Mouse (Mus musculus) common myeloid progenitor, adult 5-6 weeks (primary cell): Measurements from ENCODE around the gene Ogfrl1. TPM values are rescaled to one million over a fixed set of nuclear protein-coding genes. Genes with fewer than 3 reads are reported as not detected.
"Not testable (repeated sequence)": the region's sequence is repeated elsewhere in the genome, so short reads cannot be mapped to it uniquely, and the experiment has no call there.

Source experiments
- ATAC-seq: replicated peaks from 2 replicates; pipeline ENCODE4 v1.8.0; 2016; ENCODE audit warnings: low read depth, mild to moderate bottlenecking, moderate TSS enrichment, inconsistent platforms; ENCODE audit not compliant: poor library complexity, severe bottlenecking
- total RNA-seq: library from RNA; stranded (forward); fragments of 200-1000, 187-1606 nt; gene quantifications from 2 replicates; pipeline ENCODE4 v1.2.3, GENCODE M21; 2017

Gene Ogfrl1
- 55.1 and 61.4 TPM in 2 replicates for total RNA-seq

DNA sequence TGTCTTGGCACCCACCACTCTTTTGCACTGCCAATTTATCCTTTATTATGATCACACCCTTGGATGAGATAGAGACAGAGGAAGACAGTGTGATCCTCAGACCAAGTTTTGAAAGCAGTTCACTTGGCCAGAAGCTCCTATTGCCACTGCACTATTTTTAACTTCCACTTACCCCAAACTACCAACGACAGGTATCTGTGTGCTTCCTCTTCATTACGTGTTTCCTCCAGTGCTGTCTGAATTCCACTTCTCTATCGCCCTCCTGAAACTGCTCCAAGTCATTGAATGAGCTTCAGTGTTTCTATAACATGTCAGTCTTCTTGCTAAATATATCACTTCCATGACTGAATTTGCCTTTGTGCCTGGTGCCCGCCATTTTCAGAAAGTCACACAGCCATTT is at the start of gene Ogfrl1:
Ogfrl1 (minus strand) TSS at position 150 of the 400 bp plus-strand sequence.
- peak; percentile 53 for ATAC-seq

DNA sequence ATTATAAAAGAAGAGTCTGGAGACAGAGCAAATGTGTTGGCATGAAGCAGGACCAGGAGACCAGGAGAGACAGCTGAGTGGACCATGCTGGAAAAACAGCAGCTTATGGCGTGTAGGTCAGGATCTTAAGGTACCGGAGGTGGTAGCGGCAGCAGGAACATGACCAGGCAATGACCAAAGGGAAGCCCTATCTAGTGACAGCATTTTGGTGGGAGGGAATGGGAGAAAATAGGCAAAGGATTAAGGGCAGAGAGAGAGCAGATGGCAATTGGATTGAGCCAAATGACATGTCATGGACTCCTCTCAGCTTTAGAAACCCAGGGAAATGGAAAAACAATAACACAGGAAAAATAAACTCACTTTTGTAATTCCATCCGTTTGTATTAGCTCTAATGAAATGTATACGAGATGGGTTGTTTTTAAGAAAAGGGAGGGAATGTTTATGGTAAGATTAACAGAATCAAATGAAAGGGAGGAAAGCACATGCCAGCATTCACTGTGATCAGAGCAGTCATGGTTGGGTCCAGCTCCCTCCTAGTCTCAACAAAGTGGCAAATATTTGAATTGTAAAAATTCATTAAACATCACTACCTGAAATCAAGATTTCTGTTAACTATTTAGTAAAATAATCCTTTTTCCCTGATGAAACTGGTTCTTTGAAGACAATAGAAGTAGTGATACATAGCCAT is 48.3 kb upstream of the Ogfrl1 start:
- no peak for ATAC-seq

DNA sequence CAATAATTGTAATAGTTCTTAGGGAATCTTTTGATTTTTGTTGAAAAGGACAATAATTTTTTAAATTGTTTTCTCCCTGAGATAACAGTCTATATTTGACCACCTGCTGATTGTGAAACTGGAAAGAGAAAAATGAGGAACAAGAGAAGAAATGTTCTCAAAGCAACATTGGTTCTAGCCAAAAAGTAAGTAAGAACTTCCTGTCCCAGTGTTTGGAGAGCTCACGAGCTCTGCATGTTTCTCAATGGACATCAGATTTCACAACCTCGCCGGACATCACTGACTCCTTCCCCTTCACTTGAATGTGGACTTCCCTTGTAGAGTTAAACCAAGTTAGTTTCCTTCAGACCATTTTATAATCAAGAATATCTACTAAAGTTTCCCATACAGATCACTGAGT is 36.0 kb upstream of the Ogfrl1 start:
- peak; percentile 99 for ATAC-seq

DNA sequence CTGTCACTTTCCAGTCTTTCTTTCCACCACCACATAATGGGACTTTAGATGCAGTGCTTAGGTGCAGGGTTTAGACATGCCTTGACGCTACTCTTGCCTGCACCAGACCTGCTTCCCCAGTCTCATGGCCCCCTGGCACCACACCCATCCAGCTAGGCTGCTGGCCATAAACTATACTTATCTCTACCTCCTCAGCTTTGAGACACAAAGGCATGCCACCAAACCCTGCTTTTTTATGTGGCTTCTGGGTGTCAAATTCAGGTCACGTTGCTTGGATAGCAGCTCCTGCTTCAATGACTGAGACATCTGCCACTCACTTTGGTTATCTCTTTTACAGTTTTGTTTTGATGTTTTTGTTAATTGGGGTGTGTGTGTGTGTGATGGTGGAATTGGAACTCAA is 28.9 kb upstream of the Ogfrl1 start:
- peak; percentile 71 for ATAC-seq

DNA sequence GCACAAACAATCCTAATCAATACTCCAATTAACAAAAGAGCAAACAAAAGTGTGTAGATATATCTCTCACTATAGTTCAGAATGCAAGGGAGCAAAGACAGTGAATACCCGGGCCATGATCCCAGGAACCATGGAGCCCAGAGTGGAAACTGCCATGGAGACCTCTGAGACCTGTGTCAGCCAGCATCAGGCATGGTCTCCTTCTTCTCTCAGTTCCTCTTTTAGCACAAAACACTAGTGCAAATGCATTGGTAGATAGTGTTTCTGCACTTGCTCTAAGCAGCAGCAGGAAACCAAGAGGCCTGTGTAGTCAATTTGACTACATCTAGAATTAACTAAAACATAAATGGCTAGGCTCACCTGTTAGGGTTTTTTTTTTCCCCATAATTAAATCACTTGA is 21.4 kb upstream of the Ogfrl1 start:
- ATAC-seq: peak; percentile 96

DNA sequence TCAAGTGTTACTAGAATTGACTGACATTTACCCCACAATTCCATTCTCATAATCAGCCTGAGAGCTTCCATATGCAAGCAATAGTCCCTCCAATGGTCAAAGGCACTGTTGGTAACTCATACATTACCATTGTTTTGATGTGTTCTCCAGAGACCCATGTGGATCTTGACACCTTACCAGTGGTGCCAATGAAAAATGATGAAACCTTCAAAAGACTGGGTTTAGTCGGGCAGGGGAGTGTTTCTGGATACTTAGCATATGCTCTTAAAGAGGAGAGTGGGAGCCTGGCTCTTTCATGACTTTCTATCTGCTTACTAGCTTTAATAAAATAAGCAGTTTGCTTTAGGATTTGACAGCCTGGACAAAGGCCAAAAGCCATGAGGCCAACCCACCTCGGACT is 20.5 kb upstream of the Ogfrl1 start:
- peak; percentile 2; the same call in 1 of the 2 replicates for ATAC-seq

DNA sequence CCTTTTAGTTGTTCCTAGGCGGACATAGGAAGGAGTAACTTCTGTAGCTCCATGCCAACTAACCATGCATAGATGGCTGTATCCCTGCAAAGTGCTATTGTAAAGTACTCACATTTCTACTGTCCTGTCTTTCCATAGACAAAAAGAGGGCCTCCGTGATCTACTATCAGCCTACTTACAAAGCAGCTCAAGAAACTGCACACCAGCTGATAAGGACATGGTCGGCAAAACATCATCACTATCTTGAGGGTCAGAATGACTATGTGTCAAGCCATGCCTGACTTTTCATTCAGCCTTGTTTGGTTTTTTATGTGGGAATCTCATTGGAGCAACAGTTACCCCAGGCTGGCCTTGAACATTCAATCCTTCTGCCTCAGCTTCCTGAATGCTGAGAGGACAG is 20.0 kb upstream of the Ogfrl1 start:
- peak; percentile 37 for ATAC-seq

DNA sequence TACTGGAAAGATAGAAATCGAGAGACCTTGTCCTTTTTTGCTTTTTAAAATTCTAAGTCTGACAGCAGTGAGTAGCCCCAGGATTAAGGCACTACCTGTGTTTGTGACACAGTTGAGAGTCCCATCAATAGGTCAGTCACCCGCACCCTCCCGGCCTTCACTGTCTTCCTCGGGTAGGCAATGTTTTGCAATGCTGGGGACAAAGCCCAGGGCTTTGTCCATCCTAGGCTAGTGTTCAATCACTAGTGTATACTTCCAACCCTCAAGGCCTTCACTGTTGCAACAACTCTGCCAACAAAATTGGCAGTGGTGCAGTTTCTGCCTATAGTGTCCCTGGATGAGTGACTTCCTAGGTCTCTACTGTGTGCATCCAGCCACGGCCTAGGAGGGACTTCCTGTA is 14.0 kb upstream of the Ogfrl1 start:
- ATAC-seq: no peak

DNA sequence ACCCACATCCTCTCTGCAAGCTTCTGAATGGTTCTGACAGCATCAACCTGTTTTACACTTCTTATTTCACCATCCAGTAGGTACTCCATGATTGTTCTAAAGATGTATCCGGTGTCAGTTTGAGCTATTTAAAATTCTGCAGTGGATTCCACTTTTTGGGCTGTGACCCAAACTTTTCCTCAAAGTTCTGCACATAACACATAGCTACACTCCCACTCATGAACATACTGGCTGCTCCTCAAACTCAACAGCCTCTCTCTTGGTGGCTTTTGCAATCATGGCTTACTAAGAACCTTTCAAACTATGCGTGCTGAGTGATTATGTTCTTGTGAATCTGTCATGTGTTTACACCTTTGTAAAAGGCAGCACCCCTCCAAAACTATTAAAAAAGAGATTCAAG is 12.4 kb upstream of the Ogfrl1 start:
- no peak for ATAC-seq

DNA sequence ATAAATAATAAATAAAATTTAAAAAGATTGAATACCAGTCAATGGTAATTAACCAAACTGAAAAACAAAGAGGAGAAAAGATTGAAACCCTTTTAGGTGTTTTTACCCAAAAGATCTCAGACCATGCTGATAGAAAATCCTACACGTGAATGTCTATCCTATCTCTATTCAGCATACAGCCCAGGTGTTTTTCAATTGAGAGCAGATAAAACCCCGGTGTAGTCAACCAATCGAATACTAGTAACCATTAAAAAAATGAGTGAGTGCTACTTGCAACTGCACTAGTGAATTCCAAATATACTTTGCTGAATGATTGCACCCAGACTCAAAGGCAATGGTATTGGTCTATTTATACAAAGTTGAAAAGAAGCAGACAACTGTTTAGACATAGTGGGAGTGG is 4.8 kb upstream of the Ogfrl1 start:
- no peak for ATAC-seq

DNA sequence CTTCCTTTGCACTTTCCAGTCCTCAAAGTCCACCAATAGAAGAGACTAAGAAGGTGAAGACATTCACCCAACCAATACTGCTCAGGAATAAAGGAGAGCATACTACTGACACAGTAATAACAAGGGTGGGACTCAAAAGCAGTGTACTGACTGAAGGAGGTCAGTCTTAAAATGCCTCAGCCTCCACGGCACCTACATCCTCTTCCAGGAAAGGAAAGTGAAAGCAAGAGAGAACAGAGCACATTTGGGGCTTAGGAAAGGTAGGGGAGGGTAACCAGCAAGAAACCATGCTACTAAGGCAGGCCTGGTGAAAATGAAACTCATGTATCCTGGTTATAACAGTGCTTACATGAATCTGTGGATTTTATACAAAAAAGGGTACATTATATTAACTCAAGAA is 2.0 kb upstream of the Ogfrl1 start:
- peak; percentile 95 for ATAC-seq

DNA sequence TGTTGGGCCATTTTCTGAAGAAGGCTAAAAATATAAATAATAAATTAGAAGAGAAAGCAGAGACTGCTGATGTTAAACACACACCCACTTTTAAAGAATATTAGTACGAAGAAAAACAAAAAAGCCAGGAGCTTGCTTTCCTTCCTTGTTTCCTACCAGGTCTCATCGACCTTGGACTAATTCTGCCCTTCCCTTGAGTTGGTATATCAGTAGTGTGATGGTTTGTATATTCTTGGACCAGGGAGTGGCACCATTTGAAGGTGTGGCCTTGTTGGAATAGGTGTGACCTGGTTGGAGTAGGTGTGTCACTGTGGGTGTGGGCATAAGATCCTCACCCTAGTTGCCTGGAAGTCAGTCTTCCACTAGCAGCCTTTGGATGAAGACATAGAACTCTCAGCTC is 3.2 kb downstream of the Ogfrl1 start:
- ATAC-seq: not testable (repeated sequence)

DNA sequence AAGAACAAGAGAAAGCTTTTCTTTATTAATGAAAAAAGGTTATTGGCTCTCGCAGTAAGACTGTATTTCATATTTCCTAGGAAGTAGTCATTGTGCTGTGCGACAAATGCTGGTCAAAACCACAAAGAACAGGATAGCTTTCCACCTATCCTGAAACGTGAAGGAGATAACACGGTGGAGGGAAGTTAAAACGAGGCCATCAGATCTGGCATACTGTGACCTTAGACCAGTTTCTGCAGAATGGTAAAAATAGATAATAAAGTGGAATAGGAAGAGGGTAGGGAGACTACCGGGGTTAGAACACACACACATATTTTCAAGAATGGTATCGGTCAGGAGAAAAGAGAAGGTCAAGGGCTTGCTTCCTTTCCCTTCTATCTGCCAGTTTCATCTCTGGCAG is 5.8 kb downstream of the Ogfrl1 start:
- ATAC-seq: no peak

DNA sequence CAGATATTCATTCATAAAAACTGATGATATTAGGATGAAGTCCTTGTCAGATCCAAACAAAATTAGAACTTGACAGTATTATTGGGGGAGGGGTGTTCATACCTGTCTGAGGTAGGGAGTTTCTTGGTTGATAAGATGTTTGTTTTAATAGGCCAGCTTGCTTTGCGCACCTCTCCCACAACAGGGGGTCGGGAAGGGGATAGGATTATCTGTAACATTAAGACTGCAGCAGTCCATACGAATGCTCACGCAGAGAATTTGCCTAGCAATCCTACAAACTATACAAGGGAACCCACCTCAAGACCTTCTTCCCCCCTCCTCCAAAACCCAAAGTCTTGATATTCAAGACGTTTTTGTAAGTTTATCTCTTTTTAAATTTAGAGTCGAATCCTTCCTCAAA is 13.2 kb downstream of the Ogfrl1 start:
- ATAC-seq: no peak

DNA sequence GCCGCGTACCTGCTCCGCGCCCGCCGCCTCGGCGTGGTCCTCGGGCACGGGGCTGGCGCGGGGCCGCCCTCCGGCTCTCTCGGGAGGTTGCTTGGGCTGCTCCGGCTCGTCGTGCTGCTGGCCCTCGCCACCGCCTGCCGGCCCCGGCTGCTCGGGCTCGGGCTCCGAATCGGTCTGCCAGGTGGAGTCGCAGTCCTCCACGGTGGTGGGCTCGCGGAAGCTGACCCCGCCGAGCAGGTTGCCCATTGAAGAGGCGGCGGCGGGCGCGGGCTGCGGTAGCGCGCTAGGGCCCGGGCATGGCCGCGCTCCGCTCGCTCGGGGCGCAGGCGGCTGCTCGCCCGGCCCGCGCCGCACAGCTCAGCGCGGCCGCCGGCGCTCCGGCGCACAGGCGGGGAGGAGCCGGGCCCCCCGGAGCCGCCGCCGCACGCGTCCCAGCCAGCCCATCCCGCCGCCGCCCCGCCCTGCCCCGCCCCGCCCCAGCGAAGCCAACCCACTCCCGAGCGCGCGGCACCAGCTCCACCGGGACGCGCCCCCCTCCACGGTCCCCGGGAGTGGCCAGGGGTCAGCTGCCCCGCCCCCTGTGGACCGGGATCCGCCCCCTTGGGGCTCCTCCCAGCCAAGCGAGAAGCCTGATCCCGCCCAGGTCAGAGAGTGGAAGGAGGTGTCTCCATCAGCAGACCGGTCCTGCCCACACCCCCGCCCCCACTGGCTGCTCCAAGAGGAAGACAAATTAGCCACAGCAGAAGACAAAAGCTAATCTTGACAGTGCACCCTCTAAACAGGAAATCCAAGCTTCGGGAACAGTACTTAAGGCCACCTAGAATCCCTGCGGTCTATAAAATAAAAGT is 14.5 kb downstream of the Ogfrl1 start:
- peak; percentile 86 for ATAC-seq

DNA sequence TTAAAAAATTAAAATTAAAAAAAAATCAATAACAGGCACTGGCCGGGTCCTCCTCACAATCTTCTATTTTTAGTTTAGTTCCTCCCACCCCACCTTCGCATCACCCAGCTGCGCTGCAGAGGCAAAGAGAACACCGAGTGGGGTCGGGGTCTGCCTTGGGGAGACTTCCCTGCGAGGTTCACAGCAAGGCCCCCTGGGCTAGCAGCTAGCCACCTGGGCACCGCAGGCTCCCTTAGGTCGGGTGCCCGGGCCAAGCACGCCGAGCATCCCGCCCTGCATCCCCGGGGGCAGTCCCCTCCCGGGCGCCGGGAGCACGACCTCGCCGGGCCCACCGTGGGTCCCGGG is 15.1 kb downstream of the Ogfrl1 start:
- ATAC-seq: no peak

DNA sequence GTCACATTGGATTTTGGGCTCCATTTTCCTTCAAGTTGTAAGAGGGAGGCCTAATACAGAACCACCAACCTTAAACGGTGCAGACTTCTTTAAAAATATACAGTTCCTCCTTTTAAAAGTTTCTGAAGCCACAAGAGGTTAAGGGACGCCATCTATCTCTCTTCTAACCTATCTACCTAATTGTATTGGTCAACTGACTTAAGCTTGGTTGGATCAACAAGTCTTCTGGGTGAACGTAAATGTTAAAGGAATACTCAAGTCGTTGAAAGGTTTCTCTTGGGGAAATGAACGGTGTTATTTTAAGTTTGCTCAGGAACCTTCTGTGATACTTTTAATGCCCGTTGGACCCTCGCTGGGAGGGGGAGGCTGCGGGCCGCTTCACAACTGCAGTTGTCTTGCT is 15.5 kb downstream of the Ogfrl1 start:
- no peak for ATAC-seq

DNA sequence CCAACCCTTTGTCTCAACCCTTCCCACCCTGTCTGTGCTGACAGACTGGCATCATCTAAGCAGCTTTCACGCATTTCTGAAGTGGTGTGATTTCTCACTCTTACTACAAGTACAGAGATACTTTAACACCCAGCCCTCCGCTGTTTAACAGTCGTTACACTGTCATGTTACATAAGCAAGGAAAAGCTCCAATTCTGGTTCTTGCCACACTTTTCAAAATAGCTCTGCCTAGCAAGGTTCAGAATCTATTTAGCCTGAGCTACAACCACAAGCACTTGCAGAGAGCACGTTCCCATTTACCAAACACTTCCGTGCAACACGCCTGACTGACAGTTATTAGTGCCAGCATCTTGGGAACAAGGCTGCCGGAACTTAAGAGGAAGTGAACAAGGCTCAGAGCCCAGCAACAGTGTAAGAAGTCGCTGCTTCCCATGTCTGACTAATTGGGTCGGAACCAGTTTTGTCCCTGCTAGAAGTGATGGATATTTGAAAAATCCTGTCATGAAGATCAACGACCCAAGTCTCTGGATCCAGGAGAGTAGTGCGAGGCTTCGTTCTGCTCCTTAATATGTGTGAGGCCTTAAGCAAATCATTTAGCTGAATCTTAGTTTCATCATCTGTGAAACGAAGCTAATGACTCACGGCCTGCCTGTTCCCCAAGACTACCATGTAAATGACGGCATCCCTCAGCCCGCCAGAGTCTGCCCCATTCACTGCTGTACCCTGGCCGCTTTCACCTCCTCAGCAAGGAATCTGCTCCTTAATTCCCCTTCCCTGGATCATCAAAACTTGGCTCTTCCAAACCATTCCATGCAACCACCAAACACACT is 17.4 kb downstream of the Ogfrl1 start:
- peak; percentile 60 for ATAC-seq

DNA sequence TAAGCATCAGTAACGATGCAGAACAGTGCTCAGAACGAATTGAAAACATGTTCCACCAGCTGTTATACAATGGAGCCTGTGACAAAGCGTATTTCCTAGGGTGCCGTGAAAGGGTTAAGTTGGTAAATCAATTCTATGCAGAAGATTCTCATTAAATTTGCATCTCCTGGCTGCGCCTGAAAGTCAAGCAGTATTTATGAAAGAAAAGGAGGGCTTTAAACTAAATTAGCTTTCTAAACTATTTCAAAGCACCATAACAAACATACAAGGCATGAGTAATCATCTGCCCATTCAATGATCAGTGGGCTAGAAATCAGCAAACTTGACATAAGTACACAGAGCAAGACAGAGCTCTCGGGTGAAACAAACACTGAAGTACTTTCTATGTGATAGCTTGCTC is 18.3 kb downstream of the Ogfrl1 start:
- ATAC-seq: no peak

DNA sequence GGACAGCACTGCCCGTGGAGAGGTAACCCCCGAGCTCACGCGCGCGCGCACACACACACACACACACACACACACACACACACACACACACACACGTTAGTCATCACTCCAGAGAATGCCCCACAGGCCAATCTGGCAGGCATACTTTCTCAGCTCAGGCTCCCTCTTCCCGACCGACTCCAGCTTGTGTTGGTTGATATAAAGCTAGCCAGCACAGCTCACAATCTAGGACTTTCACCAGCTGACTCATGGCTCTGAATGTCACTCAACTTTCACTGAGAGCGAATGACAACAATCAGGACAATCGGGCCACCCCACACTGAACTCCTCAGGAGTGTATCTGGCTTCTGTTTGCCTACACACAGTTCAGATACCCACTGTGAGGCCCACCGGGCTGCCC is 20.0 kb downstream of the Ogfrl1 start:
- no peak for ATAC-seq

DNA sequence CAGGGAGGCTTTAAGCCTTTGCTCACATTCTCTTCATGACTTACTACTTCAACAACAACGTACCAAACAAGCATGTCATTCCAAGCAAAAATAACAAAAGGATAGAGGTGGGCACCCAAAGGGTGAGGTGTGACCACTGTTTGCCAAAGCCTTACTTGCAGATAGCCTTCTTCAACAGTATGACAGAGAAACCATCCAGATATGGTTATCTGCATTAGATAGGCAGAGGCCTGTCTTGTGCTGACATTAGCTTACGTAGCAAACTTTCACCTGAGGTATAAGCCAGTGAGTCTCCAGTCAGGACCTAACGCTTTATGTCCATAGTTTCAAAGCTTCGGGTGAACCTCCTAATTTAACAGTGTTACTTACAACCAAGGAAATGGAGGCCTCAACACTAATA is 23.4 kb downstream of the Ogfrl1 start:
- no peak for ATAC-seq
